Mouse (Mus musculus): ENCODE data around the gene Serpinb9c. TPM values are rescaled to one million over a fixed set of nuclear protein-coding genes. Genes with fewer than 3 reads are reported as not detected.

Serpinb9c gene
- polyA plus RNA-seq (2012; rRNA removed), result not detected in 2 replicates

GRCm38 (mm10) chr13:33159642-33160041 lies at the start of gene Serpinb9c:
Gene Serpinb9c, minus strand, starts transcription at chr13:33159742.

GRCm38 (mm10) chr13:33192659-33193058 lies 33.1 kb upstream of the Serpinb9c start, which contains the start of gene Serpinb9d:
Gene Serpinb9d, plus strand, starts transcription at chr13:33192959.

Other genes starting within 250 kb of the Serpinb9c start
- 10.3 and 11.8 TPM in 2 replicates for gene Serpinb6b, start 194.5 kb downstream of the Serpinb9c start, polyA plus RNA-seq (2012; rRNA removed)
- gene Serpinb9, start 156.5 kb downstream of the Serpinb9c start, polyA plus RNA-seq (2012; rRNA removed), result 4.8 and 6.4 TPM in 2 replicates
- gene Serpinb9b, start 132.3 kb downstream of the Serpinb9c start, polyA plus RNA-seq (2012; rRNA removed), result 0.31 and 0.55 TPM in 2 replicates
- gene Serpinb1b, start 81.2 kb downstream of the Serpinb9c start, polyA plus RNA-seq (2012; rRNA removed), result 0.11 TPM in 1 of 2 replicates, not detected in the other
- gene Serpinb9d, start 33.2 kb upstream of the Serpinb9c start, polyA plus RNA-seq (2012; rRNA removed), result not detected in 2 replicates
- gene Serpinb9e, start 89.9 kb upstream of the Serpinb9c start, polyA plus RNA-seq (2012; rRNA removed), result not detected in 2 replicates
- not detected in 2 replicates for gene Serpinb9f, start 164.3 kb upstream of the Serpinb9c start, polyA plus RNA-seq (2012; rRNA removed)
- not detected in 2 replicates for gene Gm11397, start 236.0 kb upstream of the Serpinb9c start, polyA plus RNA-seq (2012; rRNA removed)

All from ovary, adult 2 months (tissue).